Mouse (Mus musculus) limb, embryonic 14.5 days (tissue): ENCODE results near the gene Safb2. TPM values are rescaled to one million over a fixed set of nuclear protein-coding genes. Genes with fewer than 3 reads are reported as not detected.

Experiments
- ATAC-seq: fragments of 200-750 bp; cut with Nextera tagmentation; 2 replicates; pipeline ENCODE4 v1.8.0; 2017; ENCODE audit warnings: low read depth, moderate number of reproducible peaks, moderate TSS enrichment; ENCODE audit not compliant: low FRiP score
- DNase-seq: peaks from one replicate; pipeline ENCODE4 v3.0.0-alpha.2; 2015; ENCODE audit warnings: low spot score
- H3K27ac ChIP-seq: fragments of 300-500 bp; sonication (generic); replicated peaks from 2 replicates; pipeline ENCODE4 v1.5.1; 2014; ENCODE audit warnings: low read depth, mild to moderate bottlenecking, low read length, moderate library complexity, mixed read lengths
- H3K27me3 ChIP-seq: fragments of 300-500 bp; sonication (generic); 2 replicates; pipeline ENCODE4 v1.6.1; 2014; ENCODE audit warnings: low read length, mixed read lengths; ENCODE audit not compliant: control insufficient read depth, insufficient read depth
- H3K36me3 ChIP-seq: fragments of 300-500 bp; sonication (generic); 2 replicates; pipeline ENCODE4 v1.6.1; 2014; ENCODE audit warnings: mild to moderate bottlenecking, low read length, moderate library complexity, mixed read lengths; ENCODE audit not compliant: control insufficient read depth, insufficient read depth
- H3K4me1 ChIP-seq: fragments of 300-500 bp; sonication (generic); 2 replicates; pipeline ENCODE4 v1.6.1; 2014; ENCODE audit warnings: antibody characterized with exemption, low read length, mixed read lengths; ENCODE audit not compliant: control insufficient read depth, insufficient read depth
- H3K4me2 ChIP-seq: fragments of 300-500 bp; sonication (generic); replicated peaks from 2 replicates; pipeline ENCODE4 v1.6.1; 2014; ENCODE audit warnings: low read depth, mild to moderate bottlenecking, low read length, moderate library complexity; ENCODE audit not compliant: severe bottlenecking
- H3K4me3 ChIP-seq: fragments of 300-500 bp; sonication (generic); replicated peaks from 2 replicates; pipeline ENCODE4 v1.5.1; 2014; ENCODE audit warnings: low read length
- H3K9ac ChIP-seq: fragments of 300-500 bp; sonication (generic); 2 replicates; pipeline ENCODE4 v1.6.1; 2014; ENCODE audit warnings: mild to moderate bottlenecking, low read depth, low read length, moderate library complexity; ENCODE audit not compliant: severe bottlenecking
- H3K9me3 ChIP-seq: fragments of 300-500 bp; sonication (generic); 2 replicates; pipeline ENCODE4 v1.6.1; 2016; ENCODE audit warnings: low read length; ENCODE audit not compliant: control insufficient read depth
- POLR2A ChIP-seq: fragments of 200-500 bp; IDR thresholded peaks from 2 replicates; pipeline ENCODE4 v1.8.0; 2012; ENCODE audit warnings: inconsistent platforms, mild to moderate bottlenecking, moderate library complexity, borderline replicate concordance; ENCODE audit not compliant: insufficient read depth, insufficient read length; ENCODE audit errors: extremely low read depth
- WGBS: fragments of 180-500 bp; shearing (Covaris S2); extraction: QIAGEN DNeasy Blood & Tissue Kit; methylation state at CpG from one replicate; pipeline ENCODE4 v1.1.7; 2014; 5-methylcytosine and 5-hydroxymethylcytosine counted together
- polyA plus RNA-seq, 2 experiments: library from polyadenylated mRNA; depleted of rRNA in 1 of 2; stranded (reverse) in 1 of 2; unstranded in 1 of 2; fragments of >200 nt; fragmentation: Nextera tagmentation in 1 of 2; extraction: Ambion mirVana in 1 of 2; gene quantifications; 2 replicates each; pipeline versions ENCODE4 v1.2.1 to v1.2.3; 2012 to 2014

Gene Safb2
- polyA plus RNA-seq, 2 experiments = 52.1 to 133 TPM

GRCm38 (mm10) chr17:56537912-56538311, 46.5 kb downstream of the Safb2 start:
- Histone ChIP-seq H3K4me2 (no peak overlapping the region), H3K9ac (no peak overlapping the region), H3K9me3 (no peaks in the 10 kb centered on the region), H3K27me3 (no peaks in the 10 kb centered on the region), H3K4me3 (no peak overlapping the region), H3K4me1 (no peaks in the 10 kb centered on the region), H3K27ac (no peak overlapping the region), H3K36me3 (no peaks in the 10 kb centered on the region)
- ATAC-seq (no peak), DNase-seq (no peak)
- TF ChIP-seq POLR2A = no peak
- WGBS = 36% methylated on average over 8 of the region's 8 CpGs

GRCm38 (mm10) chr17:56536874-56537273, 47.5 kb downstream of the Safb2 start:
- Histone ChIP-seq H3K9me3 (no peaks in the 10 kb centered on the region), H3K9ac (no peak overlapping the region), H3K27me3 (no peaks in the 10 kb centered on the region), H3K36me3 (no peaks in the 10 kb centered on the region), H3K4me2 (no peak overlapping the region), H3K27ac (no peak overlapping the region), H3K4me1 (no peaks in the 10 kb centered on the region), H3K4me3 (no peak overlapping the region)
- ATAC-seq (no peak), DNase-seq (no peak)
- no peak for TF ChIP-seq POLR2A
- WGBS = 68% methylated on average over 3 of the region's 3 CpGs

GRCm38 (mm10) chr17:56536192-56536591, 48.2 kb downstream of the Safb2 start:
- H3K4me2 ChIP-seq = no peak overlapping the region
- no peak overlapping the region for H3K9ac ChIP-seq
- TF ChIP-seq POLR2A = no peak
- H3K27me3 ChIP-seq = no peaks in the 10 kb centered on the region
- no peaks in the 10 kb centered on the region for H3K36me3 ChIP-seq
- WGBS = 74% methylated on average over 14 of the region's 14 CpGs
- no peaks in the 10 kb centered on the region for H3K4me1 ChIP-seq
- ATAC-seq (no peak), DNase-seq (no peak)
- H3K4me3 ChIP-seq = no peak overlapping the region
- H3K27ac ChIP-seq = no peak overlapping the region
- H3K9me3 ChIP-seq = no peaks in the 10 kb centered on the region

GRCm38 (mm10) chr17:56524943-56525342, 59.4 kb downstream of the Safb2 start:
- whole genome bisulfite sequencing = 69% methylated on average over 4 of the region's 4 CpGs
- no peak overlapping the region for H3K4me3 ChIP-seq
- H3K9me3 ChIP-seq = no peaks in the 10 kb centered on the region

GRCm38 (mm10) chr17:56522744-56523143, 61.6 kb downstream of the Safb2 start:
- H3K4me1 ChIP-seq = no peaks in the 10 kb centered on the region
- no peaks in the 10 kb centered on the region for H3K9me3 ChIP-seq
- H3K4me2 ChIP-seq = no peak overlapping the region
- no peak overlapping the region for H3K4me3 ChIP-seq
- WGBS = 61% methylated on average over 1 of the region's 1 CpGs
- no peaks in the 10 kb centered on the region for H3K36me3 ChIP-seq
- no peak for ATAC-seq
- H3K9ac ChIP-seq = no peak overlapping the region
- H3K27ac ChIP-seq = no peak overlapping the region
- no peak for DNase-seq
- TF ChIP-seq POLR2A = no peak
- no peaks in the 10 kb centered on the region for H3K27me3 ChIP-seq

More at GRCm38 (mm10) chr17:56524943-56525342, 59.4 kb downstream of the Safb2 start:
- H3K27ac ChIP-seq = no peak overlapping the region
- DNase-seq = no peak
- TF ChIP-seq POLR2A = no peak
- no peaks in the 10 kb centered on the region for H3K27me3 ChIP-seq
- no peak overlapping the region for H3K9ac ChIP-seq
- H3K36me3 ChIP-seq = no peaks in the 10 kb centered on the region
- no peaks in the 10 kb centered on the region for H3K4me1 ChIP-seq
- ATAC-seq = no peak
- H3K4me2 ChIP-seq = no peak overlapping the region
